Mouse (Mus musculus) forebrain, embryonic 13.5 days (tissue): ENCODE data around the gene Ogdh. TPM values are rescaled to one million over a fixed set of nuclear protein-coding genes. Genes with fewer than 3 reads are reported as not detected.

ENCODE experiments used
- ATAC-seq: fragments of 200-750 bp; cut with Nextera tagmentation; 2 replicates; pipeline ENCODE4 v1.8.0; 2017
- H3K27ac ChIP-seq: fragments of 300-500 bp; sonication (generic); 2 replicates; pipeline ENCODE4 v1.5.1; 2015; ENCODE audit warnings: inconsistent platforms, mild to moderate bottlenecking, moderate library complexity
- H3K27me3 ChIP-seq: fragments of 300-500 bp; sonication (generic); 2 replicates; pipeline ENCODE4 v1.6.1; 2015; ENCODE audit warnings: mild to moderate bottlenecking, inconsistent platforms
- H3K36me3 ChIP-seq: fragments of 300-500 bp; sonication (generic); 2 replicates; pipeline ENCODE4 v1.6.1; 2015; ENCODE audit warnings: mild to moderate bottlenecking, inconsistent platforms; ENCODE audit not compliant: poor library complexity, severe bottlenecking
- H3K4me1 ChIP-seq: fragments of 300-500 bp; sonication (generic); 2 replicates; pipeline ENCODE4 v1.6.1; 2015; ENCODE audit warnings: inconsistent platforms
- H3K4me2 ChIP-seq: fragments of 300-500 bp; sonication (generic); 2 replicates; pipeline ENCODE4 v1.6.1; 2015; ENCODE audit warnings: inconsistent platforms, mild to moderate bottlenecking, moderate library complexity
- H3K4me3 ChIP-seq: fragments of 300-500 bp; sonication (generic); 2 replicates; pipeline ENCODE4 v1.5.1; 2015; ENCODE audit warnings: mild to moderate bottlenecking, inconsistent platforms
- H3K9ac ChIP-seq: fragments of 300-500 bp; sonication (generic); 2 replicates; pipeline ENCODE4 v1.6.1; 2015; ENCODE audit warnings: mild to moderate bottlenecking, inconsistent platforms
- H3K9me3 ChIP-seq: fragments of 300-500 bp; sonication (generic); replicated peaks from 2 replicates; pipeline ENCODE4 v1.6.1; 2016; ENCODE audit warnings: inconsistent platforms
- WGBS: fragments of 180-500 bp; shearing (Covaris S2); methylation state at CpG from one replicate; pipeline ENCODE4 v1.1.7; 2015; 5-methylcytosine and 5-hydroxymethylcytosine counted together
- polyA plus RNA-seq: library from polyadenylated mRNA; unstranded; fragments of >200 nt; fragmentation: Nextera tagmentation; extraction: Ambion mirVana; gene quantifications from 2 replicates; pipeline ENCODE4 v1.2.1, GENCODE M21; 2015

Ogdh gene
- polyA plus RNA-seq, 1 experiment from 2014 or later: 71.2 TPM

GRCm38 (mm10) chr11:6302793-6303192 lies 11.4 kb downstream of the Ogdh start:
- Histone ChIP-seq H3K4me2 (no peak overlapping the region), H3K27me3 (no peaks in the 10 kb centered on the region), H3K4me3 (no peak overlapping the region), H3K27ac (no peak overlapping the region), H3K36me3 (peaks cover 59% of the 10 kb centered on the region), H3K9me3 (no peaks in the 10 kb centered on the region), H3K4me1 (no peaks in the 10 kb centered on the region), H3K9ac (no peak overlapping the region)
- ATAC-seq: no peak
- WGBS: 75% methylated on average over 2 of the region's 2 CpGs

GRCm38 (mm10) chr11:6305943-6306430 lies 14.6 kb downstream of the Ogdh start:
- H3K9me3 ChIP-seq: no peaks in the 10 kb centered on the region
- H3K27me3 ChIP-seq: no peaks in the 10 kb centered on the region
- H3K9ac ChIP-seq: no peak overlapping the region
- H3K4me2 ChIP-seq: no peak overlapping the region
- WGBS: 92% methylated on average over 1 of the region's 1 CpGs
- H3K27ac ChIP-seq: no peak overlapping the region
- H3K4me1 ChIP-seq: no peaks in the 10 kb centered on the region
- peaks cover 41% of the 10 kb centered on the region for H3K36me3 ChIP-seq
- no peak for ATAC-seq
- no peak overlapping the region for H3K4me3 ChIP-seq

- no peak overlapping the region for H3K9ac ChIP-seq
- no peaks in the 10 kb centered on the region for H3K4me1 ChIP-seq
- H3K9me3 ChIP-seq: no peaks in the 10 kb centered on the region
- H3K27ac ChIP-seq: no peak overlapping the region
- 87% methylated on average over 4 of the region's 4 CpGs for WGBS
- no peak for ATAC-seq
- no peak overlapping the region for H3K4me2 ChIP-seq
- H3K36me3 ChIP-seq: peaks cover 29% of the 10 kb centered on the region
- H3K27me3 ChIP-seq: no peaks in the 10 kb centered on the region
- no peak overlapping the region for H3K4me3 ChIP-seq
Observed at GRCm38 (mm10) chr11:6308181-6308580, 16.7 kb downstream of the Ogdh start.

GRCm38 (mm10) chr11:6313874-6314406 lies 22.5 kb downstream of the Ogdh start:
- WGBS: 91% methylated on average over 7 of the region's 7 CpGs
- Histone ChIP-seq H3K36me3 (peaks cover 60% of the 10 kb centered on the region), H3K9ac (no peak overlapping the region), H3K4me3 (no peak overlapping the region), H3K4me1 (no peaks in the 10 kb centered on the region), H3K27ac (no peak overlapping the region), H3K4me2 (no peak overlapping the region), H3K9me3 (no peaks in the 10 kb centered on the region), H3K27me3 (no peaks in the 10 kb centered on the region)
- no peak for ATAC-seq

- WGBS: 88% methylated on average over 11 of the region's 11 CpGs
- no peak for ATAC-seq
- H3K4me3 ChIP-seq: no peak overlapping the region
- H3K27me3 ChIP-seq: no peaks in the 10 kb centered on the region
- no peak overlapping the region for H3K27ac ChIP-seq
- H3K4me1 ChIP-seq: no peaks in the 10 kb centered on the region
- peaks cover 48% of the 10 kb centered on the region for H3K36me3 ChIP-seq
- H3K9me3 ChIP-seq: no peaks in the 10 kb centered on the region
- H3K9ac ChIP-seq: no peak overlapping the region; the same call in 1 of the 2 replicates
- H3K4me2 ChIP-seq: no peak overlapping the region
Observed at GRCm38 (mm10) chr11:6316821-6317220, 25.4 kb downstream of the Ogdh start.

- H3K9me3 ChIP-seq: no peaks in the 10 kb centered on the region
- no peaks in the 10 kb centered on the region for H3K27me3 ChIP-seq
- H3K9ac ChIP-seq: no peak overlapping the region
- H3K4me2 ChIP-seq: no peak overlapping the region
- no peak overlapping the region for H3K27ac ChIP-seq
- H3K4me1 ChIP-seq: no peaks in the 10 kb centered on the region
- ATAC-seq: no peak
- H3K4me3 ChIP-seq: no peak overlapping the region
- 90% methylated on average over 5 of the region's 5 CpGs for WGBS
- H3K36me3 ChIP-seq: peaks cover 48% of the 10 kb centered on the region
Observed at GRCm38 (mm10) chr11:6318559-6318958, 27.1 kb downstream of the Ogdh start.

- Histone ChIP-seq H3K4me2 (no peak overlapping the region), H3K4me3 (no peak overlapping the region), H3K9ac (no peak overlapping the region), H3K9me3 (no peaks in the 10 kb centered on the region), H3K36me3 (peaks cover 47% of the 10 kb centered on the region), H3K4me1 (no peaks in the 10 kb centered on the region), H3K27me3 (no peaks in the 10 kb centered on the region), H3K27ac (no peak overlapping the region)
- no peak for ATAC-seq
- 90% methylated on average over 2 of the region's 2 CpGs for WGBS
Observed at GRCm38 (mm10) chr11:6319374-6319773, 27.9 kb downstream of the Ogdh start.

GRCm38 (mm10) chr11:6322086-6322485 lies 30.7 kb downstream of the Ogdh start:
- no peak overlapping the region for H3K4me2 ChIP-seq
- no peak overlapping the region for H3K9ac ChIP-seq
- 94% methylated on average over 2 of the region's 2 CpGs for WGBS
- no peaks in the 10 kb centered on the region for H3K9me3 ChIP-seq
- H3K4me1 ChIP-seq: no peaks in the 10 kb centered on the region
- peaks cover 28% of the 10 kb centered on the region for H3K36me3 ChIP-seq
- H3K4me3 ChIP-seq: no peak overlapping the region
- H3K27ac ChIP-seq: no peak overlapping the region
- no peak for ATAC-seq
- no peaks in the 10 kb centered on the region for H3K27me3 ChIP-seq

- H3K36me3 ChIP-seq: peaks cover 17% of the 10 kb centered on the region
- no peaks in the 10 kb centered on the region for H3K27me3 ChIP-seq
- H3K4me3 ChIP-seq: no peak overlapping the region
- H3K4me1 ChIP-seq: no peaks in the 10 kb centered on the region
- 91% methylated on average over 5 of the region's 5 CpGs for WGBS
- no peak overlapping the region for H3K27ac ChIP-seq
- no peak overlapping the region for H3K9ac ChIP-seq
- H3K9me3 ChIP-seq: no peaks in the 10 kb centered on the region
- H3K4me2 ChIP-seq: no peak overlapping the region
- no peak for ATAC-seq
Observed at GRCm38 (mm10) chr11:6323348-6323747, 31.9 kb downstream of the Ogdh start.

- no peak overlapping the region for H3K4me2 ChIP-seq
- no peaks in the 10 kb centered on the region for H3K27me3 ChIP-seq
- peaks cover 21% of the 10 kb centered on the region for H3K36me3 ChIP-seq
- H3K4me1 ChIP-seq: no peaks in the 10 kb centered on the region
- 92% methylated on average over 7 of the region's 7 CpGs for WGBS
- H3K9ac ChIP-seq: no peak overlapping the region
- no peak for ATAC-seq
- H3K9me3 ChIP-seq: no peaks in the 10 kb centered on the region
- no peak overlapping the region for H3K4me3 ChIP-seq
- H3K27ac ChIP-seq: no peak overlapping the region
Observed at GRCm38 (mm10) chr11:6331256-6331655, 39.8 kb downstream of the Ogdh start.

GRCm38 (mm10) chr11:6332606-6333005 lies 41.2 kb downstream of the Ogdh start:
- no peak overlapping the region for H3K4me2 ChIP-seq
- peaks cover 21% of the 10 kb centered on the region for H3K36me3 ChIP-seq
- no peak for ATAC-seq
- H3K9ac ChIP-seq: no peak overlapping the region
- WGBS: 89% methylated on average over 3 of the region's 3 CpGs
- H3K4me3 ChIP-seq: no peak overlapping the region
- H3K4me1 ChIP-seq: no peaks in the 10 kb centered on the region
- no peak overlapping the region for H3K27ac ChIP-seq
- no peaks in the 10 kb centered on the region for H3K27me3 ChIP-seq
- H3K9me3 ChIP-seq: no peaks in the 10 kb centered on the region

GRCm38 (mm10) chr11:6333403-6333802 lies 42.0 kb downstream of the Ogdh start:
- no peak for ATAC-seq

GRCm38 (mm10) chr11:6335321-6335720 lies 43.9 kb downstream of the Ogdh start:
- Histone ChIP-seq H3K9me3 (no peaks in the 10 kb centered on the region), H3K4me2 (no peak overlapping the region), H3K4me3 (no peak overlapping the region), H3K27me3 (no peaks in the 10 kb centered on the region), H3K4me1 (no peaks in the 10 kb centered on the region), H3K27ac (no peak overlapping the region), H3K36me3 (peaks cover 44% of the 10 kb centered on the region), H3K9ac (no peak overlapping the region)
- ATAC-seq: no peak
- 95% methylated on average over 7 of the region's 7 CpGs for WGBS

More at GRCm38 (mm10) chr11:6333403-6333802, 42.0 kb downstream of the Ogdh start:
- no peak overlapping the region for H3K4me3 ChIP-seq
- H3K27ac ChIP-seq: no peak overlapping the region
- H3K9ac ChIP-seq: no peak overlapping the region
- no peaks in the 10 kb centered on the region for H3K4me1 ChIP-seq
- 89% methylated on average over 7 of the region's 7 CpGs for WGBS
- H3K4me2 ChIP-seq: no peak overlapping the region
- H3K9me3 ChIP-seq: no peaks in the 10 kb centered on the region
- H3K27me3 ChIP-seq: no peaks in the 10 kb centered on the region
- peaks cover 27% of the 10 kb centered on the region for H3K36me3 ChIP-seq
